Mouse (Mus musculus) right cerebral cortex, postnatal 10 days (tissue): Measurements from ENCODE around the gene Slc12a8.
"Not testable (repeated sequence)": the region's sequence is repeated elsewhere in the genome, so short reads cannot be mapped to it uniquely, and the experiment has no call there.

Source experiments
- DNase-seq, 2 experiments: peaks; one replicate each; pipeline ENCODE4 v3.0.0; 2021; ENCODE audit warnings: low spot score in 2 of 2

Gene Slc12a8

DNA sequence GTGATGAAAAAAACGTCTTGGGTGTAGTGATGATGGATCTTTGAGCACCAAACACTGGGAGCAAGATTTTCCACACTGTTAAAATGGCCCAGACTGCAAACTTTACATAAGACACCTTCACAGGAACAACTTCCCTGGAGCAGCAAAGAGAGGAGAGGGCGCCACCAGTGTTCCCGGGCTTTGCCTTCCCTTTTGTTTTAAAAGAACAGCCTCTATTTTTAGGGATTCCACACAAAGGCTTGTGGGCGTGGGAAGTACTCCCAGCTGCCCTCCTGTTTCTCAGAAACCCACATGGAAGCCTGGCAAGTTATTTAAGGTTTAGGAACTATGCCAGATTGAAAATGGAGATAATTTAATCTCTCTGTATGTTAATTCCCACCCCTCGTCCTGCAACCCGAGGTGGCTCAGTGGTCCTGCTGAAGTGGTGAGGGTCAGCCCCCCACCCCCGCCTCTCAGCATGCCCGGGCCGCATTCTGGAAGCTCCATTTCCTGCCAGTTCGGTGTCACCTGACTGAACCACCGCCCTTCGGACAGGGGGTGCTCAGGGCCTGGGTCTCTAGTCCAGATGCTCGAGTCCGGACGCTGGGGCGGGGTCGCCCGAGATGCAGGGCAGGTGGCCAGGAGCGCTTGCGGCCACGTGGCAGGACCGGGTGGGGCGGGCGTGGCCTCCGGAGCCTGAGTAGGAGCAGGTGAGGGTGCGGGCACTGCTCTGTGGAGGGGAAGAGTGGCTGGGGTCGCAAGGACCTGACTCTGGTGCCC is at the start of gene Slc12a8:
Gene Slc12a8, plus strand, starts transcription at position 522 of the 759 bp plus-strand sequence.
- DNase-seq, result peak; percentile 70 to 83

DNA sequence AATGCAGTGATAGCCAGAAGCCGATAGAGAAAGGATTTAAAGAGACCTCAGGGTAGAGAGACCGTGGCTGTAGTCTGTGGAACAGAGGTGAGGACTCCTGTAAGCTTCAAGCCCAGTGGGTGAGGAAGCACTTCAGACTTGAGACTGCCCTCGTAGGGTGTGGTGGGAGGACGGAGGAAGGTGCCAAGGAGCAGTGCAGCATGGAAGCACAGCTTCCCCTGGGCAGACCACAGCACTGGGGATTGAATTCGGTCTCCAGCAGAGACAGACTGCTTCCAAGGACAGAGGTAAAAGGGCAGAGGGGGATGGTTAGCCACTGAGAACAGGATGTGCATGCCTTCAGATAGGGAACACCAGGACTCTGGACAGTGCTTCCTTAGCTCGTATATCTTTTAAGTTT is 49.7 kb upstream of the Slc12a8 start:
- no peak for DNase-seq

DNA sequence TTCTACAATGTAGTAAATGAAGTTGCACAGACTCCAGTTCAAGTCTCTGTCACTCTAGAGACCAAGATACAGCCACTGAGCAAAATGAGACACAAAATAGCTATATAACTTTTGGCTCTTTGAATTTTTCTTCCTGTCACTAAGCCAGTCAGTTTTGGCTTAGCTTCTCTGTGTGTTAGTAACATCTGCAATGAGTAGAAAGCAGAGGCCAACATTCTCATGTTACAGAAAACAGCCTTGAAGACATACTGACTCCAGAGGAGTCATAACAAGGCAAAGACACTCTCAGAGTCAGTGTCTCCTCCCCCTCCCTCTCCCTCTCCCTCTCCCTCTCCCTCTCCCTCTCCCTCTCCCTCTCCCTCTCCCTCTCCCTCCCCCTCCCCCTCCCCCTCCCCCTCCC is 47.2 kb upstream of the Slc12a8 start:
- DNase-seq, result no peak

DNA sequence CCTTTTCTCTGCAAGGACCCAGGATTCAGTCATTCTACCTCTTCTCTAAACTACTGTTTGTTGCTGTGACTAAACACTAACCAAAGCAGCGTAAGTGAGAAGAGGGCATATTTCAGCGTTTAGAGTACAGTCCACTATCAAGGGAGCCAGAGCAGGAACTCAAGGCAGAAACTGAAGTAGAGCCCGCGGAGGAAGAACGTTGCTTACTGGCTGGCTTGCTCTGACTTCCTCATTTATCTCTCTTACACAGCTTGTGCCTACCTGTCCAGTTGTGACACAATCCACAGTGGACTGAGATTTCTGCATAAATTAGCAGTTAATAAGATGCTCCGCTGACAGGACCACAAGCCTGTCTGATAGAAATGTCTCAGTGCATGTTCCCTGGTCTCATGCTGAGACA is 42.7 kb upstream of the Slc12a8 start:
- DNase-seq, result no peak

DNA sequence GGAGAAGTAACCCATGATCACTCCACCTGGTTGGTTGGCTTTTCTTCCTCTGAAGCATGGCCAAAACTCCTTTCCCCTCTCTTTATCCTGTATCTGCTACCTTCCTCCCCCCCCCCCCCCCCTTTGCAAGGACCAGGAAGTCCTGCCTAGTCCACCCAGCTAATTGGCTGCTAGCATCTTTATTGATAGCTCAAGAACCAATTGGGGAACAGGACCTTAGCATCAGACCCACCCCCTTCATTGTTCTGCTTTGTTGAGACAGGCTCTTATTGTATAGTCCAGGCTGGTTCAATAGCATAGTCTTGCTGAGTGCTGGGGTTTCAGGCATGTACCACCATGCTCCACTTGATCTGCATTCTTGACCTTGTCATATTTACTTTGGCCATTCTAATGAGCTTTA is 37.2 kb upstream of the Slc12a8 start:
- DNase-seq, result no peak

DNA sequence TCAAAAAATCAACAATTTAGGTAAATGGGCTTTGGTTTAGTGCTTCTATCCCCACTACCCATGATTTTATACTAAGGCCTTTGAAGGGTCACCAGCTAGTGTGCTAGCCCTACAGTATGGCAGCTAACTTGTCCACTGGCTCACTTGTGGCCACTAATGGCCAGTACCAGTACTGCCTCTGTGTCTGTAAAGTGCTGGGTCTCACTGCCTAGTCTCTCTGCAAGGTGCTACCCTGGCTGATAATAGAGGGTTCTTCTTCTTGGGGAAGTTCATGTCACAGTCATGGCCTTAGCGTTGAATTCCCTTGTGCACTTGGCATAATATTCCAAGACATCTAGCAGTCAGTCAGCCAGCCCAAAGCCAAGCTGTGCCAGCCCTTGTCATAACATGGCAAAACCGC is 36.0 kb upstream of the Slc12a8 start:
- DNase-seq, result no peak

DNA sequence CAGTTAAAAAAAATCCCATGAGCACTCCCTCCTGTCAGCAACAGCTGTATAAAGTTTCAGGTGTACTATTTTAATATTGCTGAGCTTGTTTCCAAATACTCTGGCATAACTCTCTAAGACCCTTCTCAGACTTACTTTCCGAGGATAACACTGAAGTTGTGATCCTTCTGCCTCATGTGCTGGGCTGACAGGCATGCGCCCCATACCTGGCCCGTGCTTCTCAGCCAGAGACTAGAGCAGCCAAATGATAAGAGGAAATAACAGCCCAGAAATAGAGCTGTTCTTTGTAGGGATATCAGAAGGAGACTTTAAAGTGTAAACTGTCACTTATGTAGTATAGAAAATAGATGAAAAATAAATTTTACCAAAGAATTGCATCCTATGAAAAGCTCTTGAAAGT is 34.8 kb upstream of the Slc12a8 start:
- DNase-seq, result no peak

DNA sequence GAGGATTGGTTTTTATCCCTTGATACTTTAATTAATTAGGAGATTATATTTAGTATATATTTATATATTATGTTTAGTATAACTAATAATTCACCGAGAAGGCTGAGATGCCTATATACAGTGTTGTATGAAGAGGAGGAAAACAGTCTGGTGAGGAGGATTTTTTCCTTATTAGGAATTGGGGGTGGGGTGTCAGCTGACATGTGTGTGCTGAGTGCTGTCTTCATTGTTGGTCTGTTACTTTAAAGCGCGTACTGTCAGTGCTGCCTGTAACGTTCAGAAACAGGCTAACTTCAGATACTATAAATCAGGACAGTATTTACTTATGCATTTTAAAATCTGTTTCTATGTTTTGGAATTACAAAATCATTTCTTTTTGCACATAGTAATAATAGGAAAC is 29.4 kb upstream of the Slc12a8 start:
- no peak for DNase-seq

DNA sequence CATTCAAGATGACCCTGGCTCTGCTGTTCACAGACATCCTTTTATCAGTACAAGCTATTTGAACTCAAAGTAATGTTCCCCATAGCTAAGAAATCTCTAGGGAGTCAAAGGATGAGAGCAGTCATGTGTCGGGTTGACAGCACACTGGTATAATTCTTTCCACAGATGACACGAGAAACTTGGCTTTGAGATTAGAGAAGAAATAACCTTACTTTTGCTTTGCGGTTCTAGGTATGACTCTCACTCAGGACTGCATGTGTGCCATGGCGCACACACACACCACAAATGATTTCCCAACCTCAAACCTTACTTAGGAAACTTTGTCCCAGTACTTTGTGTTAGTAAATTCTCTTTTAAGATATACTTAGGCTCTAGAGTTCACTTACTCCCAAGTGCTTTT is 22.8 kb upstream of the Slc12a8 start:
- DNase-seq, result no peak

DNA sequence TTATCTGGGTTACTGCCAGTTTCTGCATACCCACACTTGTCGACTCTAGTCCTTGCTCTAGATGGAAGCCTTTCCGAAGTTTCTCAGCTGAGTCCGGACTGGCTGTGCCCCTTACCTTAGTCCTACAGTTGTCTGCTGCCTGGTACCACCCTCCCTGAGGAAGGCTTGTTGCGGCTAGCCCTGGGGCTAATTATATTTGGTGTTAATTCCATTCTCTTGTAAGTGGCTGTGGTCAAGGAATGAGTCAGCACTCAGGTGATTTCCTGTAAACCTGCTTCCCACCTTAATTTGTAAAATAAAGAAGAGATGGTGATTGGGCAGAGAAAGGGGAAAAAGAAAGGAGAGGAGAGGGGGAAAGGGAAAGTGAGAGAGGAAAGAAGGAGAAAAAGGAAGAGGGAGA is 9.0 kb upstream of the Slc12a8 start:
- no peak for DNase-seq

DNA sequence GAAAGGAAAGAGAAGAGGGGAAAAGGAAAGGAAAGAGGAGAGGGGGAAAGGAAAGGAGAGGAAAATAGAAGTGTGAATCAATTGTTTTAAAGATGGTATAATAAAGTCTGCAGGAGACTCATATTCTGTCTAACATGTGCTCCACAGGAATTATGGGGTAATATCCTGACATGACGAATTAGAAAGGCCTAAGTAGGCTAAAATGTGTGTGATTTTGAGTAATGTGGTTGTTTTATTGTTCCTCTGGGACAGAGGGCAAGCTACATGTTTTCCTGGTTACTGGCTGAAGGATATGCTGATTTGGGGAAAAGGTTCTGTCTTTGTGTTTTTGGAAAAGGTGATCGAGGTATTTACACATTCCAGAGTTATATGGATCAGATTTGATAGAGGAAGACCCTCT is 7.9 kb upstream of the Slc12a8 start:
- DNase-seq, result not testable (repeated sequence)

DNA sequence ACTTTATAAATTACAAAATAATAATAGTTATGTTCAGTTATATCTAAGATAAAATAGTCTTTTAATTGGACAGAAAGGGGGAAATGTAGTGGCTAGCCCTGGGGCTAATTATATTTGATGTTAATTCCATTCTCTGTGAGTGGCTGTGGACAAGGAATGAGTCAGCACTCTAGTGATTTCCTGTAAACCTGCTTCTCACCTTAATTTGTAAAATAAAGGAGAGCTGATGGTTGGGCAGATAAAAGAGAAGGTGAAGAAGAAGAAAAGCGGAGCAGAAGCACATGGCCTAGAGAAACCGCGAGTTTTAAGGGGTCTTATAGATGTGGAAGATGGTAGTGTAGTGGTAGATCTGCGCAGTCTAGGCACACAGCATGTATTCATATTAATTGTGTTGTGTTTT is 6.3 kb upstream of the Slc12a8 start:
- DNase-seq, result not testable (repeated sequence)

DNA sequence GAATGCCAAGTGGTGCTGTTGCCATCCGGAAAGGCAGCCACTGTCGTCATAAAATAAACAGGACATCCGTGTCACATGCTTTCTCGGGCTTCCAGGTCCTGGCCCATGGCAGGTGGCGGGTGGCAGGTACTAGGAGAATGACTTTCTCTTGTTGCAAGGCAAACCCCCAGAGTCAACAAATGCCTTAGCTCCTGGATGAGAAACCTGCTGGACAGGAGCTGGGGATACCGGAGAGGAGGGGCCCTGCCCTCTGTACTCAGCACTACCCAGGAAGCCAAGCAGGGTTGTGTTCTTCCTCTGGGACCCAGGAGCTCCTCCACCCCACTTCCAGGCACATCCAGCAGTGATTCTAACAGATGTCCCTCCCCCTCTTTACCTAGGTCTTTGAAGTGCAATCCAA is 4.6 kb upstream of the Slc12a8 start:
- no peak for DNase-seq

DNA sequence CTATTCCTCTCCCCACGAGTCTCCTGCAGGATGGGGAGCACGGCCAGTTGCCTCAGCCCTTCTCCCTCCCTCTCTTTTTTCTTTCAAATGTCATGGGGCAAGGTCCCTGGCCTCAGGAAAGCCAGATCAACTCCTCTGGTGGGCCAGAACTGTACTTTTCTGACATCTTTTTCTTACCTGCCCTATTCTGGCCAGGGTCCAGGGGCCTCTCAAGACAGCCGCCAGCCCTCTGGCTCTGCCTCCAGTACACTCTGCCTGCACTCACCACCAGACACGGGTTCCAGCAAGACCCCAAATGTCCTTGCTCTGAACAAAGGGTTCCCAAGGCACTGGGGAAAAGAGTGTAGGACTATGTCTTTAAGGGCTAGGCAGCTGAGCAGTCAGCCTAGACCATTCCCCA is 499 bp downstream of the Slc12a8 start:
- peak in 1 of 2 experiments; percentile 29 for DNase-seq

DNA sequence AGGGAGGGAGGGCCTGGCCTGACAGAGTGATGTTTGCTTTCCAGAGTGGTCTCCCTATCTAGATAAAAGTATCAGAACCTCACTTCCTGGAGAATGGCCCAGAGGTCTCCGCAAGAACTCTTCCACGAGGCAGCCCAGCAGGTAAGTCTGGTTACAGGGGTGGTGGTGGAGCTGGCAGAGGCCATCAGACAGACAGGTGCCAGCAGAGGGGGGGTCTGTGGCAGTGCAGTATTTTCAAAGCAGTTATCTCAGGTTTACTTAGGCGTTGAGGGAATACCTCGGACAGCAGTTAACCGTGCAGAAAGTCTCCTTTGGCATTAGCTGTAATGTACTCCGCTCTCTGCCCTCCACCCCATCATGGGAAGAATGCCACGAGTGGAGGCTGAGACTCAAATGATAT is 1.1 kb downstream of the Slc12a8 start:
- peak in 1 of 2 experiments; percentile 19 for DNase-seq

DNA sequence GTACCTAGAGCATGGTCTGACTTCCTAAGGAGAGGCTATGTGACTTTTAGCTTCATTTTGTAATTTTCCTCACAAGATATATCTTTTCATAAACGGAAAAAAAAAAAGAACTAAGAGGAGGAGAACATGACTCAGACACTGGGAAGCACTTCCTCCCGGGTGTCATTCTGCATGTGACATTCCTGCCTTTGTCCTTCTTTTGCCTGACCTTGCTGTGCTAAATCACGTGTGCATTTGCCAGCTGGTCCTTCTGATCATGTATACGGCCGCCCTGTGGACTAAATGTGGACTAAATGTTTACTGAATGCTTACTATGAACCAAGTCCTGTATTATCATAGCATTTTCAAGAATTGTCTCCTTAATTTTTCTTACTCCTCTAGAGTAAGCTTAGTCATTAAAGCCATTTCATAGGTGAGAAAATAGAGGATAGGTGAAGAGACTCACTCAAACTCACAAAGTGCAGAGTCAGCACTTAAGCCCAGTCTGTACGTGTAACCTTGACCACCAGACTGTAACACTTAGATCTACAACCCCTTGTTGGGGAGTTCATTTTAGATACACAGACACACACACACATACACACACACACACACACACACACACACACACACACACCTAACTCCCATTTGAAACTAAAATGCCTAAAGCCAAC is 2.9 kb downstream of the Slc12a8 start:
- peak in 1 of 2 experiments; percentile 8 for DNase-seq

DNA sequence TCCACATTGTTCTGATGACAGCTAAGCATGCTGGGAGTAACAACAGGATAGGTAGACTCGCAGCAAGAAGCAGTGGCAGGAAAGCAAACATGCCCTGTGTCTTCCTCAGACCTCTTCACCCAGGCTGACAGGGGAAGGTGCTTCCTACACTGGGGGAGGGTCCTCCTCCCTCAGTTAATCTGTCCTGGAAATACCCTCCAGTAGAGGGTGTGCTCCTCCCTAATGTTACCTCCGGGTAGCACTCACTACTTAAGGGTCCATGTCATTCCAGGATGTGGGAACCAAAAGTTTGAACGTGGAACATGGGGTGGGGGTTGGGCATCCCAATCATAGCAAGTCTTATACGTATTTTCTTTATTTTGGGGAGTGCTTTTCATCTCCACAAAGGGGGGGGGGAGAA is 5.4 kb downstream of the Slc12a8 start:
- peak in 1 of 2 experiments; percentile 13 for DNase-seq

DNA sequence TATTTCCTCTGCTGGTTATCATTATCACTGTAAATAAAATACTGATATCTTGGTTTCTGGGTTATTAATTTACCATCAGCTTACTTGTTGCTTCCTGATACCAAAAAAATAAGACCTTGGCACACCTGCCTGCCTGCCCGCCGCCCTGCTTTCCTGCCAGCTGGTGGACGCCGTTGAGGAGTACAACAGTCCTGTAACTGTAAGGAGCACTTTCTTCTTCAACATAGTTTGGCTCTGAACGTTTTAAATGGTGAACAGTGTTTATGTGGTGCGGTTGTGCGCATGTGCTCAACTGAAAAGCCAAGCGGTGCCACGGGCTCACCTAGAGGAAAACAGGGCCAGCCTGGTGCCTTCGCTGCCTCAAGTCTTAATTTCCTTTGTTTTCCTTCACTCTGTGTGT is 6.4 kb downstream of the Slc12a8 start:
- DNase-seq, result no peak

DNA sequence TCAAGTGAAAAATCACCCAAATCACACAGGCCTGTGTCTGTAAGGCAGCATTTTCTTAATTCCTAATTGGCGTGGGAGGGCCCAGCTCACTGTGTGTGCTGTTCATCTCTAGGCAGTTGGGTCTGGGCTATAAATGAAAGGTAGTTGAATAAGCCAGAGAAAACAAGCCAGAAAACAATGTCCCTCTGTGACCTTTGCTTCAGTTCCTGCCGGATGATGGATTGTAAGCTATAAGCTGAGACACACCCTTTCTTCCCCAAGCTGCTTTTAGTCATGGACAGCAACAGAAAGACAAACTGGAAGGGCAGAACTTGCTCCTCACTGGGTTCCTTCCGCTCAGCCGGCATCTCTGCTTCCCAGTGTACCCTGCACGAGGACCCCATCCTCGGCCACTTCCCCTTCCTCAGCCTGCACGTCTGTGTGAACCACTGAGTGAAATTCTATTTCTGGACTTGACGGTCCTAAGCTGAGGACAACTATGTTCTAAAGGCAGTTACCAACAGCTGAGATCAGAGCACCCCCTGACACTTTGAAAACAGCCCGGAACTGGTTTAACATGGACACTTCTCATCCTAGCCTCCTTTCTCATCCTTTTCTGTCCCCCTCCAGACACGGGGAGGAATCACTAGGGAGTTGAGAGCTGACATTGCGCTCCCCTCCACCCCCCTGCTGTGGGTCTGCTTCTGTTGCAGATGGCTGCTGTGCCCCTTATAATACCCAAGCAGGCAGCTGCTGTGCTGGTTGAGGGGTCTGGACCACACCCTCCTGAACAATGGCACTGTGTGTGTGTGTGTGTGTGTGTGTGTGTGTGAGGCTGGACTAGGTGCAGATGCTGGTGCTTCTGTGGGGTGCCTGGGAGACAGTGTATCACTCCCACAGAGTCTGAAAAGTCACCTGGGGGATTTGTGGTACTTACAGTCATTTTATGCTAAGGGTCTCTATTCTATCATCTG is 12.7 kb downstream of the Slc12a8 start:
- peak; percentile 47 to 53 for DNase-seq

DNA sequence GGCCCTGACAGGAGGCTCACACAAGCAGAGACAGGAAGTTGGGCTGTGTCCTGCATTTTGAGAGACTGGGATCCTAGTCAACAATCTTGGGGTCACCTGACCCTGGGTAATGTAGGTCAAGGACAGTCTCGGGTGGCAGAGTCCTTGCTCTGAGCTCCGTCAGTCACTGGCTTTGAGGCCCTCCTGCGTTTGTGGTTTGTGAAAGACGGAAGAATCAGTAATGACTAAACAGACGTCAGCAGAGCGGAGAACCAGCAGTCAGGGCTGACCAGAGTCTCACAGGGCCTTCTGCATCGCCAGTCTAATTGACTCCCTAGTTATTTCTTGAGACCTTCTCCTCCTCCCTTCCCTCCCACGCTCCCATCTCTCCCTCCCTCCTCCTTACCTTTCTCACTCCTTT is 14.1 kb downstream of the Slc12a8 start:
- DNase-seq, result no peak

DNA sequence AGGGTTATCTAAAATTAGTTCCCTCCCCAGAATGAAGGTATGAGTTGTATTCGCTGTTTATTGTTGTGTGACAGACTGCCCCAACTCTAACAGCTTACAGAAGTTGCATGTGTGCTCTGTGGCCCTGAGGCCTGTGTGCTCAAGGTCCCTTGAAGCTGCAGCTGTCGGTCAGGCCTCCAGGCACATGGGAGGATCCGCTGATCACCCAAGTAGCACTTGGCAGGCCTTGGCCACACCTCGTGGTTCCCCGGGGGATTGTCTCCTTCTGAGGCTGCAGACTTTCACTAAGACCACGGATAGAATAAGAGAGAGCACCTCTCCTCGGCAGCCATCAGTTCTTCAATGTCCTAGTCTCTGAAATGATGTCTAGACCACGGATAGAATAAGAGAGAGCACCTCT is 19.3 kb downstream of the Slc12a8 start:
- DNase-seq, result no peak

DNA sequence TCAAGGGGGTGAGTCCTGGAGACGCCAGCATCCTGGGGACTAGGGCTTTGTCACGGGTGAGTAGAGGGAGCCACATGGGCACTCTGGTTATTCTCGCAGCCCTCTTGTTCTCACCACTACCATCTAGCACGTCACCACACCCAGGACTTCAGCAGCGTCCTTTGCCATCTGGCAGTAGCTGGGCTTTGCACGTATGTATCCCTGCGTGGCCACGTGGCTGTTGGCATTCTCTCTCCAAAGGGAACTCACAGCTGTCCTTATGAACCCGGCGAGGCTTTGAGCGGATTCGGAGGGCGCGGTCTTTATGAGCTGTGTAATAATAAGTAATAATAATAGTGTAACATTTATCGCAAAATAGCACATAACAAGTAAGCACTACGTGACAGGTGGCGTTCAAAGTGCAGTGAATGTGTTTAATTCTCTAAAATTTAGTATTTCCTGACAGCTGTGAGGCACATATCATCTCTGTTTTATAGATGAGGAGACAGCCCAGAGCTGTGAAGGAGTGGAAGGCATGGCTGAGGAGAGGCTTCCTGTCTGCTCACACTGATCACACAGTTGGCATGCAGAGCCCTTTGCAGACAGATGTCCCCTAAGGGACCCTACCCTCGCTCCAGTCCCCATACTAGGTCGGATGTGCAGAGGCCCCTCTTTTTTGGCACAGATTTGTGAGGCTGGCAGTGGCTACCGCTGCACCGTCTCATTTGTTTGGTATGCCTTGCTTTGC is 20.5 kb downstream of the Slc12a8 start:
- DNase-seq, result no peak
